Mouse (Mus musculus) heart, embryonic 11.5 days (tissue): ENCODE measurements at regions not wholly inside any gene's neighbourhood (a gene's known extent, or its start where the extent isn't known, plus 50 kb on each side); places are given as distances from the start of the nearest gene placed in this dataset.

Source experiments
- ATAC-seq: fragments of 200-750 bp; cut with Nextera tagmentation; replicated peaks from 2 replicates; pipeline ENCODE4 v1.8.0; 2017; ENCODE audit warnings: moderate library complexity; ENCODE audit not compliant: insufficient number of reproducible peaks, low FRiP score, low TSS enrichment
- H3K27ac ChIP-seq: fragments of 300-500 bp; sonication (generic); 2 replicates; pipeline ENCODE4 v1.5.1; 2014; ENCODE audit warnings: mild to moderate bottlenecking, low read depth, low read length
- H3K27me3 ChIP-seq: fragments of 300-500 bp; sonication (generic); 2 replicates; pipeline ENCODE4 v1.6.1; 2014; ENCODE audit warnings: mild to moderate bottlenecking, low read length, mixed read lengths; ENCODE audit not compliant: control insufficient read depth, insufficient read depth
- H3K36me3 ChIP-seq: fragments of 300-500 bp; sonication (generic); 2 replicates; pipeline ENCODE4 v1.6.1; 2014; ENCODE audit warnings: mild to moderate bottlenecking, low read length, moderate library complexity, mixed read lengths; ENCODE audit not compliant: control insufficient read depth, insufficient read depth
- H3K4me1 ChIP-seq: fragments of 300-500 bp; sonication (generic); 2 replicates; pipeline ENCODE4 v1.6.1; 2014; ENCODE audit warnings: low read length; ENCODE audit not compliant: control insufficient read depth, insufficient read depth
- H3K4me2 ChIP-seq: fragments of 300-500 bp; sonication (generic); 2 replicates; pipeline ENCODE4 v1.6.1; 2014; ENCODE audit warnings: mild to moderate bottlenecking, moderate library complexity
- H3K4me3 ChIP-seq: fragments of 300-500 bp; sonication (generic); 2 replicates; pipeline ENCODE4 v1.5.1; 2014; ENCODE audit warnings: low read depth, low read length
- H3K9ac ChIP-seq: fragments of 300-500 bp; sonication (generic); 2 replicates; pipeline ENCODE4 v1.6.1; 2014; ENCODE audit warnings: mild to moderate bottlenecking, low read depth, low read length, moderate library complexity
- H3K9me3 ChIP-seq: fragments of 300-500 bp; sonication (generic); replicated peaks from 2 replicates; pipeline ENCODE4 v1.6.1; 2016; ENCODE audit warnings: low read length; ENCODE audit not compliant: control insufficient read depth
- WGBS: fragments of 180-500 bp; shearing (Covaris S2); extraction: QIAGEN DNeasy Blood & Tissue Kit; methylation state at CpG from one replicate; pipeline ENCODE4 v1.1.7; 2014; ENCODE audit not compliant: insufficient replicate concordance; 5-methylcytosine and 5-hydroxymethylcytosine counted together

GRCm38 (mm10) chr12:7739352-7739994 lies 238.0 kb upstream of the Apob start:
- Histone ChIP-seq H3K27ac (no peak overlapping the region), H3K36me3 (no peaks in the 10 kb centered on the region), H3K9ac (no peak overlapping the region), H3K4me1 (no peaks in the 10 kb centered on the region), H3K27me3 (no peaks in the 10 kb centered on the region), H3K9me3 (no peaks in the 10 kb centered on the region), H3K4me2 (no peak overlapping the region), H3K4me3 (no peak overlapping the region)
- no peak for ATAC-seq
- 76% methylated on average over 5 of the region's 5 CpGs for WGBS

DNA sequence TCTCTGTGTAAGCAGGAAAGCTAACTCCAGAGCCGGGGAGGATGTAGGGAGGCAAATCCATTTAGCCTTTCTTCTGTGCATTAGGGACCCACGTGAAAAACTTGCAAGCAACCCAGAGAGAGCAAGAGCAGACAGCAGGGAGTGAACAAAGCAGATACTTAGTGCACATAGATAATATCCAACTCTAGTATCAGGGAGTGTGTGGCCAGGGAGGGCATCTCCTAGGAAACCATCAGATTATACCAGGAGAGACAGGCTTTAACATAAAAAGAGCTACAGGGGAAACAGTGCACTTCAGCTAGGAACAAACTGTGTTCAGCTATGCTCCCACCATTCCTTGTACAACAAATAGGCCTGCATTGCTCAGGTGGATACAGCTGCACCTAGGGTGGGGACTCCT lies 230.7 kb upstream of the Apob start:
- H3K36me3 ChIP-seq = no peaks in the 10 kb centered on the region
- no peak overlapping the region for H3K27ac ChIP-seq
- no peaks in the 10 kb centered on the region for H3K27me3 ChIP-seq
- no peak overlapping the region for H3K9ac ChIP-seq
- ATAC-seq = no peak
- 26% methylated on average over 2 of the region's 2 CpGs for WGBS
- H3K9me3 ChIP-seq = no peaks in the 10 kb centered on the region
- H3K4me2 ChIP-seq = no peak overlapping the region
- H3K4me3 ChIP-seq = no peak overlapping the region
- peaks cover 11% of the 10 kb centered on the region for H3K4me1 ChIP-seq

GRCm38 (mm10) chr12:7749319-7750238 lies 227.9 kb upstream of the Apob start:
- Histone ChIP-seq H3K4me3 (no peak overlapping the region), H3K9ac (no peak overlapping the region), H3K27ac (peak overlapping the region; percentile 60), H3K4me2 (no peak overlapping the region), H3K27me3 (no peaks in the 10 kb centered on the region), H3K36me3 (no peaks in the 10 kb centered on the region), H3K4me1 (peaks cover 11% of the 10 kb centered on the region), H3K9me3 (no peaks in the 10 kb centered on the region)
- peak; percentile 82 for ATAC-seq
- 18% methylated on average over 5 of the region's 5 CpGs for WGBS

GRCm38 (mm10) chr12:7754861-7755260 lies 222.6 kb upstream of the Apob start:
- Histone ChIP-seq H3K9me3 (no peaks in the 10 kb centered on the region), H3K9ac (no peak overlapping the region), H3K36me3 (no peaks in the 10 kb centered on the region), H3K4me2 (no peak overlapping the region), H3K4me1 (no peaks in the 10 kb centered on the region), H3K27me3 (no peaks in the 10 kb centered on the region), H3K4me3 (no peak overlapping the region), H3K27ac (no peak overlapping the region)
- ATAC-seq = no peak
- WGBS = 77% methylated on average over 5 of the region's 5 CpGs

GRCm38 (mm10) chr12:7764795-7765697 lies 212.4 kb upstream of the Apob start:
- H3K27me3 ChIP-seq = no peaks in the 10 kb centered on the region
- no peak overlapping the region for H3K4me2 ChIP-seq
- no peak overlapping the region for H3K9ac ChIP-seq
- H3K4me3 ChIP-seq = no peak overlapping the region
- H3K36me3 ChIP-seq = no peaks in the 10 kb centered on the region
- H3K4me1 ChIP-seq = no peaks in the 10 kb centered on the region
- WGBS = 60% methylated on average over 11 of the region's 11 CpGs
- H3K9me3 ChIP-seq = no peaks in the 10 kb centered on the region
- no peak overlapping the region for H3K27ac ChIP-seq
- no peak for ATAC-seq

DNA sequence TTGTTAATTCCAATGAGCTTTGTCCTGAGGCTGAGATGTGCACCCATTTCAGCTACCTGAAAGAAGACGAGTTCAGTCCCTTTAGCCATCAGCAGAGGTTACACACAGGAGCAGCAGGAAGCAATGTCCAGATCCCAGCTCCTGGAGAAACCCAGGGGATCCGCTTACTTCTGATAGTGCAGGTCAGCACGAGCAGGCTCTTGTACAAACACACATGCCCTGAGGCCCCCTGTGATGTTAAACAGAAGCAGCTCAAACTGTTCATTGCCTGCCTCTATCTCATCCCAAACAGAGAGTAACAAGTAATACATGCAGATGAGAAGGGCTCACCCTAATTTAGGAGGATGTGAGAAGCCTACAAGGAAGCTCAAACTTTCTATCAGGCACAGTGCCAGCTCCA lies 203.3 kb upstream of the Apob start:
- 23% methylated on average over 3 of the region's 3 CpGs for WGBS
- no peak overlapping the region for H3K4me3 ChIP-seq
- no peak for ATAC-seq

GRCm38 (mm10) chr12:7776335-7776734 lies 201.1 kb upstream of the Apob start:
- no peaks in the 10 kb centered on the region for H3K36me3 ChIP-seq
- H3K27me3 ChIP-seq = no peaks in the 10 kb centered on the region
- 80% methylated on average over 3 of the region's 3 CpGs for WGBS
- no peak overlapping the region for H3K27ac ChIP-seq
- H3K9me3 ChIP-seq = no peaks in the 10 kb centered on the region
- ATAC-seq = no peak
- H3K4me1 ChIP-seq = 0 out of 2 replicates have a peak, but pooled peaks cover 4% of the 10 kb centered on the region
- no peak overlapping the region for H3K4me2 ChIP-seq
- no peak overlapping the region for H3K9ac ChIP-seq
- H3K4me3 ChIP-seq = no peak overlapping the region

More for the DNA sequence above, 203.3 kb upstream of the Apob start:
- no peak overlapping the region for H3K27ac ChIP-seq
- 0 out of 2 replicates have a peak, but pooled peaks cover 4% of the 10 kb centered on the region for H3K4me1 ChIP-seq
- no peaks in the 10 kb centered on the region for H3K27me3 ChIP-seq
- no peak overlapping the region for H3K9ac ChIP-seq
- no peaks in the 10 kb centered on the region for H3K9me3 ChIP-seq
- H3K4me2 ChIP-seq = no peak overlapping the region
- H3K36me3 ChIP-seq = no peaks in the 10 kb centered on the region
